Mouse (Mus musculus) neural tube, embryonic 13.5 days (tissue): ENCODE measurements around the gene Tfip11. TPM values are rescaled to one million over a fixed set of nuclear protein-coding genes. Genes with fewer than 3 reads are reported as not detected.
A peak's percentile ranks its signal among the peaks of the same experiment; 100 is the strongest.

Experiments used
- ATAC-seq: fragments of 200-750 bp; cut with Nextera tagmentation; 2 replicates; pipeline ENCODE4 v1.8.0; 2017; ENCODE audit warnings: low read depth, mild to moderate bottlenecking, moderate TSS enrichment, moderate library complexity
- H3K27ac ChIP-seq: fragments of 300-500 bp; sonication (generic); replicated peaks from 2 replicates; pipeline ENCODE4 v1.5.1; 2015; ENCODE audit warnings: moderate library complexity, mild to moderate bottlenecking, inconsistent platforms
- H3K27me3 ChIP-seq: fragments of 300-500 bp; sonication (generic); 2 replicates; pipeline ENCODE4 v1.6.1; 2015; ENCODE audit warnings: mild to moderate bottlenecking, inconsistent platforms
- H3K36me3 ChIP-seq: fragments of 300-500 bp; sonication (generic); 2 replicates; pipeline ENCODE4 v1.6.1; 2015; ENCODE audit warnings: mild to moderate bottlenecking, inconsistent platforms
- H3K4me1 ChIP-seq: fragments of 300-500 bp; sonication (generic); replicated peaks from 2 replicates; pipeline ENCODE4 v1.6.1; 2015; ENCODE audit warnings: inconsistent platforms
- H3K4me2 ChIP-seq: fragments of 300-500 bp; sonication (generic); 2 replicates; pipeline ENCODE4 v1.6.1; 2015; ENCODE audit warnings: inconsistent platforms, mild to moderate bottlenecking, moderate library complexity
- H3K4me3 ChIP-seq: fragments of 300-500 bp; sonication (generic); 2 replicates; pipeline ENCODE4 v1.5.1; 2015; ENCODE audit warnings: mild to moderate bottlenecking, inconsistent platforms
- H3K9ac ChIP-seq: fragments of 300-500 bp; sonication (generic); 2 replicates; pipeline ENCODE4 v1.6.1; 2015; ENCODE audit warnings: moderate library complexity, mild to moderate bottlenecking, inconsistent platforms
- H3K9me3 ChIP-seq: fragments of 300-500 bp; sonication (generic); 2 replicates; pipeline ENCODE4 v1.6.1; 2016; ENCODE audit warnings: inconsistent platforms
- WGBS: fragments of 180-500 bp; shearing (Covaris S2); methylation state at CpG from one replicate; pipeline ENCODE4 v1.1.7; 2015; 5-methylcytosine and 5-hydroxymethylcytosine counted together
- polyA plus RNA-seq: library from polyadenylated mRNA; unstranded; fragments of >200 nt; fragmentation: Nextera tagmentation; extraction: Ambion mirVana; gene quantifications from 2 replicates; pipeline ENCODE4 v1.2.1, GENCODE M21; 2015

Tfip11 gene
- polyA plus RNA-seq, 1 experiment from 2014 or later = 29.7 TPM

- Histone ChIP-seq H3K27ac (no peak overlapping the region), H3K4me1 (peaks cover 67% of the 10 kb centered on the region)
Measured at GRCm38 (mm10) chr5:112292343-112292980, 33.7 kb upstream of the Tfip11 start.

GRCm38 (mm10) chr5:112293800-112294199 lies 32.4 kb upstream of the Tfip11 start:
- H3K27ac ChIP-seq = no peak overlapping the region
- H3K9ac ChIP-seq = no peak overlapping the region
- H3K4me3 ChIP-seq = no peak overlapping the region
- no peak overlapping the region for H3K4me2 ChIP-seq
- no peaks in the 10 kb centered on the region for H3K9me3 ChIP-seq
- WGBS = 82% methylated on average over 2 of the region's 2 CpGs
- no peaks in the 10 kb centered on the region for H3K36me3 ChIP-seq
- H3K4me1 ChIP-seq = peaks cover 67% of the 10 kb centered on the region
- ATAC-seq = no peak
- H3K27me3 ChIP-seq = no peaks in the 10 kb centered on the region

More at GRCm38 (mm10) chr5:112292343-112292980, 33.7 kb upstream of the Tfip11 start:
- Histone ChIP-seq H3K9me3 (no peaks in the 10 kb centered on the region), H3K9ac (no peak overlapping the region), H3K4me2 (no peak overlapping the region), H3K36me3 (no peaks in the 10 kb centered on the region), H3K27me3 (no peaks in the 10 kb centered on the region), H3K4me3 (no peak overlapping the region)
- WGBS = 77% methylated on average over 17 of the region's 17 CpGs
- no peak; the same call in 1 of the 2 replicates for ATAC-seq

GRCm38 (mm10) chr5:112294696-112295095 lies 31.5 kb upstream of the Tfip11 start:
- Histone ChIP-seq H3K27ac (no peak overlapping the region), H3K36me3 (no peaks in the 10 kb centered on the region), H3K4me1 (peaks cover 61% of the 10 kb centered on the region), H3K4me2 (no peak overlapping the region), H3K9me3 (no peaks in the 10 kb centered on the region), H3K27me3 (no peaks in the 10 kb centered on the region), H3K9ac (no peak overlapping the region), H3K4me3 (no peak overlapping the region)
- WGBS = 62% methylated on average over 4 of the region's 4 CpGs
- ATAC-seq = no peak

- H3K4me1 ChIP-seq = peaks cover 56% of the 10 kb centered on the region
- no peaks in the 10 kb centered on the region for H3K27me3 ChIP-seq
- 35% methylated on average over 8 of the region's 8 CpGs for WGBS
- no peak overlapping the region for H3K27ac ChIP-seq
- no peaks in the 10 kb centered on the region for H3K36me3 ChIP-seq
- H3K9ac ChIP-seq = no peak overlapping the region
- H3K4me3 ChIP-seq = no peak overlapping the region
- no peaks in the 10 kb centered on the region for H3K9me3 ChIP-seq
- no peak overlapping the region for H3K4me2 ChIP-seq
- no peak for ATAC-seq
Measured at GRCm38 (mm10) chr5:112295162-112295561, 31.0 kb upstream of the Tfip11 start.

GRCm38 (mm10) chr5:112295564-112295963 lies 30.6 kb upstream of the Tfip11 start:
- H3K9me3 ChIP-seq = no peaks in the 10 kb centered on the region
- no peak overlapping the region for H3K27ac ChIP-seq
- no peaks in the 10 kb centered on the region for H3K36me3 ChIP-seq
- H3K4me3 ChIP-seq = no peak overlapping the region
- ATAC-seq = no peak
- H3K9ac ChIP-seq = no peak overlapping the region
- no peaks in the 10 kb centered on the region for H3K27me3 ChIP-seq
- 62% methylated on average over 8 of the region's 8 CpGs for WGBS
- H3K4me2 ChIP-seq = no peak overlapping the region
- peaks cover 52% of the 10 kb centered on the region for H3K4me1 ChIP-seq

- Histone ChIP-seq H3K9me3 (no peaks in the 10 kb centered on the region), H3K4me1 (peaks cover 44% of the 10 kb centered on the region), H3K36me3 (no peaks in the 10 kb centered on the region), H3K4me2 (no peak overlapping the region), H3K27me3 (no peaks in the 10 kb centered on the region), H3K9ac (no peak overlapping the region), H3K4me3 (no peak overlapping the region), H3K27ac (0 out of 2 replicates have a peak overlapping the region, but pooled peaks have one; percentile 9)
- WGBS = 78% methylated on average over 6 of the region's 6 CpGs
- no peak for ATAC-seq
Measured at GRCm38 (mm10) chr5:112296404-112297181, 29.6 kb upstream of the Tfip11 start.

- Histone ChIP-seq H3K9me3 (no peaks in the 10 kb centered on the region), H3K36me3 (no peaks in the 10 kb centered on the region), H3K27ac (0 out of 2 replicates have a peak overlapping the region, but pooled peaks have one; percentile 9), H3K4me1 (peaks cover 37% of the 10 kb centered on the region), H3K27me3 (no peaks in the 10 kb centered on the region), H3K4me3 (no peak overlapping the region), H3K4me2 (no peak overlapping the region), H3K9ac (no peak overlapping the region)
- ATAC-seq = no peak
- WGBS = 77% methylated on average over 2 of the region's 2 CpGs
Measured at GRCm38 (mm10) chr5:112297257-112297656, 28.9 kb upstream of the Tfip11 start.

- Histone ChIP-seq H3K9ac (no peak overlapping the region), H3K4me1 (peaks cover 28% of the 10 kb centered on the region), H3K36me3 (no peaks in the 10 kb centered on the region), H3K9me3 (no peaks in the 10 kb centered on the region), H3K27ac (no peak overlapping the region), H3K4me3 (no peak overlapping the region), H3K27me3 (no peaks in the 10 kb centered on the region), H3K4me2 (no peak overlapping the region)
- ATAC-seq = no peak
- 89% methylated on average over 12 of the region's 12 CpGs for WGBS
Measured at GRCm38 (mm10) chr5:112298226-112298988, 27.8 kb upstream of the Tfip11 start.

- Histone ChIP-seq H3K4me2 (no peak overlapping the region), H3K27ac (no peak overlapping the region), H3K4me1 (peaks cover 26% of the 10 kb centered on the region), H3K27me3 (no peaks in the 10 kb centered on the region), H3K4me3 (no peak overlapping the region), H3K9ac (no peak overlapping the region), H3K36me3 (no peaks in the 10 kb centered on the region), H3K9me3 (no peaks in the 10 kb centered on the region)
- ATAC-seq = no peak
- 88% methylated on average over 4 of the region's 4 CpGs for WGBS
Measured at GRCm38 (mm10) chr5:112299399-112299798, 26.8 kb upstream of the Tfip11 start.

- ATAC-seq = no peak
Measured at GRCm38 (mm10) chr5:112300112-112300511, 26.0 kb upstream of the Tfip11 start.

GRCm38 (mm10) chr5:112300721-112301308 lies 25.3 kb upstream of the Tfip11 start:
- Histone ChIP-seq H3K4me2 (no peak overlapping the region), H3K4me1 (peaks cover 24% of the 10 kb centered on the region), H3K9ac (no peak overlapping the region), H3K9me3 (no peaks in the 10 kb centered on the region), H3K27me3 (no peaks in the 10 kb centered on the region), H3K27ac (no peak overlapping the region), H3K4me3 (no peak overlapping the region), H3K36me3 (no peaks in the 10 kb centered on the region)
- WGBS = 90% methylated on average over 6 of the region's 6 CpGs
- ATAC-seq = no peak

More at GRCm38 (mm10) chr5:112300112-112300511, 26.0 kb upstream of the Tfip11 start:
- Histone ChIP-seq H3K4me2 (no peak overlapping the region), H3K4me3 (no peak overlapping the region), H3K36me3 (no peaks in the 10 kb centered on the region), H3K27ac (no peak overlapping the region), H3K9ac (no peak overlapping the region), H3K4me1 (peaks cover 23% of the 10 kb centered on the region), H3K9me3 (no peaks in the 10 kb centered on the region), H3K27me3 (no peaks in the 10 kb centered on the region)
- 85% methylated on average over 2 of the region's 2 CpGs for WGBS

- H3K4me2 ChIP-seq = no peak overlapping the region
- 80% methylated on average over 4 of the region's 4 CpGs for WGBS
- H3K27ac ChIP-seq = no peak overlapping the region
Measured at GRCm38 (mm10) chr5:112301694-112302093, 24.5 kb upstream of the Tfip11 start.

More at GRCm38 (mm10) chr5:112301694-112302093, 24.5 kb upstream of the Tfip11 start:
- no peaks in the 10 kb centered on the region for H3K27me3 ChIP-seq
- no peak overlapping the region for H3K9ac ChIP-seq
- no peaks in the 10 kb centered on the region for H3K9me3 ChIP-seq
- no peak for ATAC-seq
- no peak overlapping the region for H3K4me3 ChIP-seq
- peaks cover 22% of the 10 kb centered on the region for H3K4me1 ChIP-seq
- no peaks in the 10 kb centered on the region for H3K36me3 ChIP-seq
